Mouse (Mus musculus) E14TG2a.4 (cell line): Measurements from ENCODE around the gene Fads1.
"Not testable (repeated sequence)": the region's sequence is repeated elsewhere in the genome, so short reads cannot be mapped to it uniquely, and the experiment has no call there.

Source experiments
- H3K27me3 ChIP-seq: 2 replicates; pipeline ENCODE4 v1.6.1; 2014; ENCODE audit warnings: low read length, control low read depth; ENCODE audit not compliant: insufficient read depth
- H3K36me3 ChIP-seq: 2 replicates; pipeline ENCODE4 v1.6.1; 2014; ENCODE audit warnings: low read length, control low read depth; ENCODE audit not compliant: insufficient read depth
- H3K4me1 ChIP-seq: replicated peaks from 2 replicates; pipeline ENCODE4 v1.6.1; 2014; ENCODE audit warnings: low read depth, low read length, control low read depth
- H3K4me3 ChIP-seq: replicated peaks from 2 replicates; pipeline ENCODE4 v1.5.1; 2014; ENCODE audit warnings: mild to moderate bottlenecking, low read length
- H3K9me3 ChIP-seq: 2 replicates; pipeline ENCODE4 v1.6.1; 2014; ENCODE audit warnings: low read length, control low read depth
- CTCF ChIP-seq: conservative IDR thresholded peaks from 2 replicates; pipeline ENCODE4 v1.5.1; 2014; ENCODE audit warnings: low read length
- NANOG ChIP-seq: IDR thresholded peaks from 2 replicates; pipeline ENCODE4 v1.6.1; 2014; ENCODE audit warnings: borderline replicate concordance, low read length, mixed read lengths
- POU5F1 ChIP-seq: IDR thresholded peaks from 2 replicates; pipeline ENCODE4 v1.6.1; 2014; ENCODE audit warnings: low read length, borderline replicate concordance

Fads1 gene

GRCm38 (mm10) chr19:10167112-10167511 lies 15.6 kb upstream of the Fads1 start:
- TF ChIP-seq CTCF = no peak
- TF ChIP-seq NANOG = no peak
- no peak for TF ChIP-seq POU5F1

DNA sequence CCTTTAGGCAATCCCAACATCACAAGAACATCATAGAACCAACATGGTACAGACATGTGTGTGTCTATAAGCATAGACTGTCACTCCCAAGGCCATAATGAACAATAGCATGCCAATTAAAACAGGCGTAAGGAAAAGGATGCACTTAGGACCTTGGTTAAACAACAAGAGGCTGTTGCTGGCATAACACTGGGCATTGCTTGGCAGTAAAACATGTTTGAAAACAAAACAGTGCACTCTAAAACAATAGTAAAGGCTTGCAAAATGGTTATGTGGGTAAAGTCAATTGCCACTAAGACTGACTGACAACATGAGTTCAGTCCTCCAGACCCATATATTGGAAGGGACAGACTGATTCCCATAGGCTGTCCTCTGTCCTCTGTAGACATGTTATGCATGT lies 14.7 kb upstream of the Fads1 start:
- Histone ChIP-seq H3K4me3 (no peak overlapping the region), H3K4me1 (peaks cover 59% of the 10 kb centered on the region), H3K9me3 (no peaks in the 10 kb centered on the region), H3K27me3 (no peaks in the 10 kb centered on the region), H3K36me3 (no peaks in the 10 kb centered on the region)
- TF ChIP-seq CTCF (no peak), POU5F1 (no peak), NANOG (no peak)

More at GRCm38 (mm10) chr19:10167112-10167511, 15.6 kb upstream of the Fads1 start:
- H3K4me1 ChIP-seq = peaks cover 53% of the 10 kb centered on the region
- peaks cover 5% of the 10 kb centered on the region; the same call in 1 of the 2 replicates for H3K9me3 ChIP-seq
- no peaks in the 10 kb centered on the region for H3K36me3 ChIP-seq
- no peaks in the 10 kb centered on the region for H3K27me3 ChIP-seq
- H3K4me3 ChIP-seq = no peak overlapping the region

- no peak overlapping the region for H3K4me3 ChIP-seq
- TF ChIP-seq NANOG (no peak), POU5F1 (no peak), CTCF (no peak)
- H3K9me3 ChIP-seq = no peaks in the 10 kb centered on the region
- H3K4me1 ChIP-seq = peaks cover 64% of the 10 kb centered on the region
- no peaks in the 10 kb centered on the region for H3K27me3 ChIP-seq
- H3K36me3 ChIP-seq = no peaks in the 10 kb centered on the region
These were observed 14.2 kb upstream of the Fads1 start for GRCm38 (mm10) chr19:10168441-10168840.

DNA sequence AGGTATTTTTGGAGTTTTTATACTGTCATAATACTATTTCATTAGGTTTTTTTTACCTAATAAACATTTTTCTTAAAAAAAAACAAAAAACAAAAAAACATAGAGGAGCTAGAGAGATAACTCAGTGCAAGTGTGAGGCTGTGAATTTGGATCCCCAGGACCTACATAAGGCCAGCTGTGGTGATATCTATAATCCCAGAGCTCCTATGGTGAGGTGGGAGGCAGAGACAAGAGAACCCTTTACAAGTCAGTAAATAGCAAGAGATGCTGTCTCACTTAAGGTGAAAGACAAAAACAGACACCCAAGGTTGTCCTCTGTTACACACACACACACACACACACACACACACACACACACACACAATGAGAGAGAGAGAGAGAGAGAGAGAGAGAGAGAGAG lies 13.5 kb upstream of the Fads1 start:
- H3K9me3 ChIP-seq = no peaks in the 10 kb centered on the region
- H3K27me3 ChIP-seq = no peaks in the 10 kb centered on the region
- H3K4me3 ChIP-seq = no peak overlapping the region
- no peak for TF ChIP-seq NANOG
- no peak for TF ChIP-seq CTCF
- TF ChIP-seq POU5F1 = no peak
- H3K4me1 ChIP-seq = peaks cover 65% of the 10 kb centered on the region
- no peaks in the 10 kb centered on the region for H3K36me3 ChIP-seq

GRCm38 (mm10) chr19:10169692-10170330 lies 12.9 kb upstream of the Fads1 start:
- H3K36me3 ChIP-seq, H3K9me3 ChIP-seq, H3K27me3 ChIP-seq, H3K4me3 ChIP-seq: not testable (repeated sequence)
- peaks cover 68% of the 10 kb centered on the region for H3K4me1 ChIP-seq
- peak; percentile 34; the same call in 1 of the 2 replicates for TF ChIP-seq NANOG

DNA sequence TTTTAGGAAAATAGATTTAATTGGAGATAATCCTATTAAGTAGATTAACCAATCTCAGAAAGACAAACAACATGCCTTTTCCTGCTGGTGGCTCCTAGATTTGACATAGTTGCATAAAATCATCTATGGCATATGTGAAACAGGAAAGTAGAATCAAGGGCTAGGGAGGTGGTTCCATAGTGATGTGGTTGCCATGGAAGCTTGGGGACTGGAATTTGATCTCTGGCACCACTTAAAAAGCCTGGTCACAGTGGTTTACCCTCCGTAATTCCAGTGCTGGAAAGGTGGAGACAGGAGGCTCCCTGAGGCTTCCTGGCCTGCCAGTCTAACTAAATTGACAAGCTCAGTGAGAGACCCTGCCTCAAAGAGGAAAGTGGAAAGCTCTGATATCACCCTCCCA lies 12.2 kb upstream of the Fads1 start:
- H3K4me3 ChIP-seq = no peak overlapping the region
- peaks cover 72% of the 10 kb centered on the region for H3K4me1 ChIP-seq
- TF ChIP-seq CTCF = no peak
- TF ChIP-seq NANOG = no peak
- no peak for TF ChIP-seq POU5F1
- no peaks in the 10 kb centered on the region for H3K27me3 ChIP-seq
- no peaks in the 10 kb centered on the region for H3K36me3 ChIP-seq
- no peaks in the 10 kb centered on the region for H3K9me3 ChIP-seq

DNA sequence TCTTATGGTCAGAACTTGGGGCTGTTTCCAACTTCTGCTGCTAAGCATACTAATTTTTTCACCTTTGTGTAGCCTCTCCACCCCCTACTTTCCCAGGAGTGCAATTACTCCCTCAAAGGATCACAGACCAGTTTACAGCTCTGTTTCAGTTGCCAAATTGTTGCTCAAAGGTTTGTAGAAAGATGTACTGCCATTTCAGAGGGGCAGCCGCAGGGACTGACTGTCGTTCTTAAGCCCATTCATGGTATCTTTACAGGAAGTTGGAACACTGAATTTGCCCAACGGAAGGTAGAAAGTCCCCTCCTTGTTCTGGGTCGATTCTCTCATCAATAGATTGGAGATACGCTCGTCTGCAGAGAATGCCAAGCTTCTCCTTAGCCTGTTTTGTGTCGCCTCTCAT lies 11.3 kb upstream of the Fads1 start:
- no peak for TF ChIP-seq NANOG
- TF ChIP-seq CTCF = no peak
- TF ChIP-seq POU5F1 = no peak
- H3K9me3 ChIP-seq = no peaks in the 10 kb centered on the region
- no peaks in the 10 kb centered on the region for H3K27me3 ChIP-seq
- H3K4me3 ChIP-seq = no peak overlapping the region
- H3K36me3 ChIP-seq = no peaks in the 10 kb centered on the region
- peaks cover 81% of the 10 kb centered on the region for H3K4me1 ChIP-seq

GRCm38 (mm10) chr19:10171846-10172245 lies 10.8 kb upstream of the Fads1 start:
- Histone ChIP-seq H3K36me3 (no peaks in the 10 kb centered on the region), H3K4me3 (no peak overlapping the region), H3K27me3 (no peaks in the 10 kb centered on the region), H3K9me3 (no peaks in the 10 kb centered on the region), H3K4me1 (peaks cover 81% of the 10 kb centered on the region)
- TF ChIP-seq POU5F1 = no peak
- no peak for TF ChIP-seq NANOG
- TF ChIP-seq CTCF = no peak

DNA sequence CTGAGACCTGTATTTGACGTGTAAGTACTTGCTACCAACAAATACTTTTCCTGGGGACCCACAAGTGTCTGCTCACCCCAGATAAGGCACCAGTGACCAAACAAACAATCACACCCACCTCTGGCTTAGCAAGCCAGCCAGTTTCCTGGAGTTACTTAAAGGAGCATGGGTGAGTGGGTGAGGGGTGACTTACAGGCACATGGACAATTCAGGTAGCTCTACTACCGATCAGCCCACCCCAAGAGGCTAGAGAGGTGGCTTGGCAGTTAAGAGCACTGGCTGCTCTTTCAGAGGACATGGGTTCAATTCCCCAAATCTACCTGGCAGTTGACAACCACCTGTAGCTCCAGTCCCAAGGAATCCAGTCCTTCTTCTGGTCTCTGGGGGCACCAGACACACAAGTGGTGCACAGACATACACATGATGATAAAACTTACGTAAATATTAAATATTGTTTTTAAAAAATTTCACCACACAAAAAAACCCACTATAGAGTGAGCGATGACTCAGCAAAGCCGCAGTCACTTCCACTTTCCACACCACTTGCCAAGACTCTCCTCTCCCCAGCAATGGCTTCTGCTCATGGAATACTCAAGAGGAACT lies 9.5 kb upstream of the Fads1 start:
- no peak for TF ChIP-seq NANOG
- no peak for TF ChIP-seq POU5F1
- TF ChIP-seq CTCF = no peak
- Histone ChIP-seq H3K27me3 (no peaks in the 10 kb centered on the region), H3K4me1 (peaks cover 77% of the 10 kb centered on the region), H3K36me3 (no peaks in the 10 kb centered on the region), H3K9me3 (peaks cover 4% of the 10 kb centered on the region), H3K4me3 (no peak overlapping the region)
